Mouse (Mus musculus) cerebellum, postnatal 10 days (tissue): ENCODE measurements around the gene Thap8.

Experiments used
- DNase-seq, 2 experiments: peaks; one replicate each; pipeline ENCODE4 v3.0.0; 2021; ENCODE audit warnings: mixed read lengths in 2 of 2

The Thap8 gene

DNA sequence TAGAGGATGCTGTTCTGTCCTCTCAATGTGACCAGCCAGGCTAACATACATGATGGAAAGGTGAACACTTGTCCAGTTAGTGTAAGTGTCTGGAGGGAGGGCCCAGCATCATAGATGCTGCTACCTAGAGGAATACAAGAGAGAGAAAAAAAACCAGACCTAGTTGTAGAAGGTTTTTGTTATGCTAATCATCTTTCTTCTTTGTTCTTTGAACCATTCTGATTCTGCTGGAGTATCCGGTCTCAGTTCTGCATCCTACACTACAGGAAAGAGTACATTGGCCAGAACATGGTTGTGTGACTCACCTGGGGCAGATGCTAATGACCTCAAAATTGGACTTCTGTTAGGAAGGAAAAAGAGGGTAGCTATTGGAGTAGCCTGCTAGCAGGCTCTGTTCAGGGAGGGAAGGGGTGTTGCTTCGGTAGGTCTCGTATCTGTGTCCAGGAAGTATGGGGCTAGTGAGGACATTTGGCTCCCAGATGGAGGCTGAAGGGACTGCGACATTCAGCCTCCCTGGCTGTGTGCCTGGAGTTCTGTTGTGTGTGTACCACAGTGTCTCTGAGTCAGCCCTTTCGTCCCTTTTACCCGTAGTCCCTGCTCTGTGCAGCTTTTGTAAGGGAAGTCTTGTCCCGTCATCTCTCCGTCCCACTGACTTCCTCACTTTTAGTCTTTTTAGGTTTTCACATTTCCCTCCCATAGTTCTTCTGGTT, 7.0 kb downstream of the Thap8 start:
- DNase-seq, result peak; percentile 84 to 85

DNA sequence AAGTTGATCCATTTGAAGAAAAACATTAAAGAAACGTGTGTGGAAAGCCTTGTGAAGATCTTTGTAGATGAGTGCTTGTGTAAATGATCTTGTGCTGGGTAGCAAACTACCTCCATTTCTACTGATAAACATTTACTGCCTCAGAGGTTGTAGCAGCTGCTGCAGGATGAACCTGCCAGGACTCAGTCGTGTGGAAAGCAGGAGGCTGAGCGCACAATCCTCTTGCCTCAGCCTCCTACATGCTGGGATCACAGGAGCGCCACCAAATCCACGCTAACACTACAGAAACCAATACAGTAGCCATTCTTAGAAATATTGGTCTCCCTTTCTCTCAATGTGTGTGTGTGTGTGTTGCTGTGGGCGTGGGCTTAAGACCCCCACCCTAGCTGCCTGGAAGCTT, 8.2 kb downstream of the Thap8 start:
- peak; percentile 43 to 52 for DNase-seq

DNA sequence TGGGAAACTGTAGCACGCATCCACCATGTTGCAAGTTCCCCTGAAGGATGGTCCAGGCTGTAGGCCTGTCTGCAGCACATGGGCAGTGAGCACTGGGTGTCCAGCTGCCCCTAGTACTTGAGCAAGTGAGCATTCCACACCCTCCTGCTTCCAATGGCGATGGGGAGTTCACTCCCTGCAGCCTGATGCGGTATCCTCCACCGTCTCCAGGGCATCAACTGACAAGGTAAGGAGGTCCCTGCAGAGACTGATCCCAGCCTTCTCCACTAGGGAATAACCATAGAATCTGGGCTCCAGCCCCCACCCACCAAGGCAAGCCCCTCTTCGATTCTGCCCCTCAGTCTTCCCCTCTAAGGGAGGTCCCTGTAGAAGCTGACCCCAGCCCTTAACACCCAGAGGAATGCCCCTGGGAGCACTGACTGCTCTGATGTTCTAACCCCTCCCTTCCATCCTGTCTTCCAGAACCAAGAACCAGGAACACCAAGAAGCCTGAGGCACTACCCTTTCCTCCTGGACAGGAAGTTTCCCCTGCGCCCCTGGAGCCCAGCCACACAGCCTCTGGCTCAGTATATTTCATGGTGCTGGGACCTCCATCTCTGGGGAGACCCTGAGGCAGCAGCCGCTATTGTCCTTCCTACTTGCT, 9.3 kb downstream of the Thap8 start:
- peak in 1 of 2 experiments; percentile 25 for DNase-seq

DNA sequence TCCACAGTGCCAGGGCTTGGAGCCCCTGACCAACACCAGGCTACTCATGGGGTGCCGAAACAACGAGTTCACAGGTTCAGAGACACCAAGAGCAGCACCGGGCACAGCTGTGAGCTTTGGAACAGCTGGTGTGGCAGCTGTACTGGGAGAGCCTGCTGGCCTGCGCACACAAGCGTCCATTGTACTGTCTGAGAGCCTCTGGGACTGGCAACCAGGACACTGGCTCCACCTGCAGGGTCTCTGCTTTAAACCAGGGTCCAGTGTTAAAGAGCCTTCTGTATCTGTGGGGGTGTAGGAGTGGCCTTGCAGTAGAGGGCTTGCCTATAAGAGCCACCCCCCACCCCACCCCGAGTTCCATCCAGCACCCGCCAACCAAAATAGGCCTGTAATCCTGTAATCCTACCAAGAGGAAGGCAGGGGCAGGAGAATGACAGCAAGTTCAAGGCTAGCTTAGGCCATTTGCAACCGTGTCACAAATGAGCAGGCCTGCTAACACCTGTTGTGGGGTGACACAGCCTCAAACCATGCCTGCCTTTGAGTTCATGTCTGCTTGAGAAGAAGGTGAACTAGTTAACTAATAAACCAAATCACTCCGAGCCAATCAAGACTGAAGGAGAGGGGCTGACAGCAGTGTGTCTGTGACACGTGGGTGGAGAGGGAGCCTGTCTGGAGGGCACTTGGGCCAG, 10.0 kb downstream of the Thap8 start:
- peak; percentile 33 to 51 for DNase-seq

DNA sequence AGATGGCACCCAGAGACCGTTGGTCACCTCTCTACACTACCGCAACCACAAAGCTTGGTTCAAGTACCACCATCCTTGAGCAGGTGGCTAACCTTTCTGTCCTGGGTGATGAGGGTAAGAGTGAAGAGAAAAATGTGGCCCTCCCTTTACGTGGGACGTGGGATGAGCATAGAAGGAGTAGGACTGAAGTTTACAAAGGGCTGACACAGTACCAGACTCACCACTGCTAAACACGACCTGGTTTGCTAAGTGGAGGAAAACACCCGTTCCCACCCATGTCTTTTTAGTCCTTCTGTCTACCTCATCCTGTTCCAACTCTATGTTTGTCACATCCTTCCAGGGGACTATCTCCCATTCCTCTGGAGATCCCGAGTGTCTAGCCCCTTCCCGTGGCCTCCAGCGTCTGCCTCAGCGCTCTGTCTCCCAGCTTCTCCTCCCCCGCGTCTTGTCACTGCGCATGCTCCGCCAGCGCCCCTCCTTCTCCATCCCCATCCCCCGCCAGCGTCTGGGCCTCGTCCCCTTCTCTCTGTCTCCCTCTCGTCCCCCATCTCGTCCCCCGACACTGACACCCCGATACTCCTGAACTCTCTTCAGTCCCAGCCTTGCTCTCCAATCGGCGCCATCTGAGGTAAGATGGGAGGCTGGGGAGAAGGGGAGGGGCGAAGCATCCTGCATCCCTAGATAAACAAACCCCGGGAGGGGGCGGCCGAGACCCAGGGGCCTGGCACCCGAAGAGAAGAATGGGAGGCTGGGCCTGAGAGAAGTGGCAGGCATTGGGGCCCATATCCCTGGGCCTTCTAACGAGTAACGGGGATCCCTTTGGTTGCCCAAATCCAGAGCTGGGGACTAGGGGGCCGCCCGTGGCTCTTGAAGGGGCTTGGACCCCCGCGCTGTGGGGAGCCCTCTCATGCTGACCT, 11.6 kb downstream of the Thap8 start, which contains the start of gene Clip3:
Clip3 (plus strand) TSS at position 514 of the 917 bp plus-strand sequence.
- peak; percentile 94 to 96 for DNase-seq

DNA sequence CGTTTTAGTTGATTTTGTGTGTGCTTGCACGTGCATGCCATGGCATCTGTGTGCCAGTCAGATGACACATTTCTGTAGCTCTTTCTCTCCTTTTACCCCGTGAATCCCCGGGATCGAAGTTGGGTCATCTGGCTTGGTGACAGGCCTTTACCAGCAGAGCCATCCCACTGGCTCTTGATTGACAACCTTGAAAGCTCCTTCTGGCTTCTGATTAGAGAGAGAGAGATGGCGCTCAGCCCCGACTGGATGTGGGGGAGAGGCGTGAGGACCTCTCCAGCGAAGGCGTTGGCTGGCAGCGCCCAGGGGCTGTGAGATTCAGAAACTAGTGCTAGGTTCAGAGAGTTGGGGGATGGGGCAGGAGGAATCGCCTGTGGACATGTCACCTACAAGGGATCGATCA, 13.9 kb downstream of the Thap8 start:
- DNase-seq, result peak; percentile 70 to 73

DNA sequence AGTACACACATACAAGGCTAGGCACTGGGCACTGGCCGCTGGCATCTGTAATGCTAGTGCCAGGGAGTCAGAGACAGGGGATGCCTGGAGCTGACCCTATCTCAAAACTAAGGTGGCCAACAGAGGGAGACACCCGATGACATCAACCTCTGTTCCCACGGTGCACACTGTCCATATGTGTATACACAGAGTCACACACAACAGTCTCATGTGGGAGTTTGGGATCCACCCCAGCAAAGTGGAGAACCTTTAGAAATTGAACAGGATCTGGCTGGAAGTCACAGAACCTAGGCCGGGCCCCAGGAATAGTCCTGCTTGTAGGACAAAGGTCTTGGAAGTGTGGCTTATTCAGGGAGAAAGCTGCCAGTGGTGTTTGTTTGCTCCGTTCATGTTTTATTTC, 14.4 kb downstream of the Thap8 start:
- peak in 1 of 2 experiments; percentile 40 for DNase-seq

DNA sequence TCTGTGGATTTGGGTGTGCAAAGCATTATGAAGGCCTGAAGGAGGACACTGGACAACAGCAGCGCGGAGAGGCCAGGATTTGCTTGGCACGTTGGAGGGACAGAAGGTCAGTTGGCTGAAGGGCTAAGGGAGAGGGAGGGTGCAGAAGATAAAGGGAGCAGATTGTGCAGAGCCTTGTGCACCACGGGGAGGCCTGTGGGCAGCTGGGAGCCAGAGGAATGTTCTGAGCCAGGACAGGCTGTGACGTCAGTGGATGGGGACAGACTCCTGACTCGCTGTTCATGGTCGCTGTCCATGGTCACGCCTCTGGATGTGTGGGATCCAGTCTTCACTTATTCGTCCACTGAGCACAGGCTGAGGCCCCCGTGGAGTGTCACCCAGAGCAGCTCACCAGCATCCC, 15.2 kb downstream of the Thap8 start:
- DNase-seq, result peak; percentile 93 to 95

DNA sequence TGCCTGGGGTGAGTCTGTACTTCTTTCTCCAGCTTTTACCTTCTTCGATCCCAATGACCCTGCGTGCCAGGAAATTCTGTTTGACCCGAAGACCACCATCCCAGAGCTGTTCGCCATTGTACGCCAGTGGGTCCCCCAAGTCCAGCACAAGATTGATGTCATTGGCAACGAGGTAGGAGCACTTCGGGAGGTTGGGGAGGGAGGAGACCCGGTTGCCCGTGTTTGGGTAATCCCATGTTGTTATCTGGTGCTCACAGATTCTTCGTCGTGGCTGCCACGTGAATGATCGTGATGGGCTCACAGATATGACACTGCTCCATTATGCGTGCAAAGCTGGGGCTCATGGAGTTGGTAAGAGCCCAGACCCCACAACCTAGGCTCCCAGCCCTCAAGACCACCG, 16.9 kb downstream of the Thap8 start:
- peak in 1 of 2 experiments; percentile 14 for DNase-seq

DNA sequence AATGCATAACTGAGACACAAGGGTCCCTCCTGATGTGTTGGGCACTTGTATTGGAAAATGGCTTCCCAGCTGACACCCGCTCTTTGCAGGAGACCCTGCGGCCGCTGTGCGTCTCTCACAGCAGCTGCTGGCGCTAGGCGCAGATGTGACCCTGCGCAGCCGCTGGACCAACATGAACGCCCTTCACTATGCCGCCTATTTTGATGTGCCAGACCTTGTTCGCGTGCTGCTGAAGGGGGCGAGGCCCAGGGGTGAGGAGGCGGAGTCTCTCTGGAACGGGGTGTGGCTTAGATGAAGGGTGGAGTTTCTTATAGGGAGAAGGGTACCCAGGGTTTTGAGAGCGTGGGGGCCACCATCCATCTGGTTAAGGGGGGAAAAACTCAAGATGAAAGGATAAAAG, 17.4 kb downstream of the Thap8 start:
- DNase-seq, result peak in 1 of 2 experiments; percentile 38

DNA sequence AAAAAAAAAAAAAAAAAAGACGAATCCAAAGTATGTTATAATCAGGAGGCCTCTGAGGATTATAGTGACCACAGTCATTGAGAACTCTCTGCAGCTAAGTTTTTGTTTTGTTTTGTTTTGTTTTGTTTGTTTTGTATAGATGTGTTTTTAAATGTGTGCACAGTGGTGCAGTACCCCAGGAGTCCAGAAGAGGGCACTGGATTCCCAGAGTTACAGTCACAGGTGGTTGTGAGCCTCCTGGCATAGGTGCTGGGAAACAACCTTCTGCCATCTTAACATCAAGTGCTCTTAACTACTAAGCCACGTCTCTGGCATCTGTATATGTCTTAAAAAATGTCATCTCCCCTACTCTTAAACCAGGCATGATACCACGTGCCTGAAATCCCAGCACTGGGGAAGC, 21.0 kb downstream of the Thap8 start:
- DNase-seq, result peak; percentile 68 to 81

DNA sequence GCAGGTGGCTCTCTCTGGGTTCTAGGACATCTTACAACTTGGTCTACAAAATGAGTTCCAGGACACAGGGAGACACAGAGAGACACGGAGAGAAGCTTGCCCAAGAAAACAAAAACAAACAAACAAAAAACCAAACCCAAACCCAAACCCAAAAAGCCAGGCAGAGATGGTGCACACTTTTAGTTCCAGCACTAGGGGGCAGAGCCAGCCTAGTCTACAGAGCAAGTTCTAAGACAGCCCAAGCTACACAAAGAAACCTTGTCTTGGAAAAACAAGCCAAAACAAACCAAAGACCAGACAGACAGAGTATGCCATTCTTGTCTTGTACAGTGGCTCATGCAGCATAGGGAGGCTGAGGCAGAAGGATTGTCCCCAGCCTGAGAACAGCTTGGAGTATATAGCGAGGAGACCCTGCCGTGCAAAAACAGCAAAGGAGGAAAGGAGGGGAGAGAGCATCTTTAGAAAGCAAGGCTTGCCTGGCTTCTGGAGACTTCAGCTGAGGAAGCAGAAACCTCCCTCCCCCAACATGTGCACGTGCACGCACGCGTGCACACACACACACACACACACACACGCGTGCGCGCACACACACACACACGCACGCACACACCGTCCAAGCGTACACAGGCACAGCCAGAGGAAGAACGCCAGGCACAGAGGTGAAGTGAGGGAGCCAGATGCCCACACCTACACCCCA, 26.3 kb downstream of the Thap8 start:
- peak in 1 of 2 experiments; percentile 38 for DNase-seq

DNA sequence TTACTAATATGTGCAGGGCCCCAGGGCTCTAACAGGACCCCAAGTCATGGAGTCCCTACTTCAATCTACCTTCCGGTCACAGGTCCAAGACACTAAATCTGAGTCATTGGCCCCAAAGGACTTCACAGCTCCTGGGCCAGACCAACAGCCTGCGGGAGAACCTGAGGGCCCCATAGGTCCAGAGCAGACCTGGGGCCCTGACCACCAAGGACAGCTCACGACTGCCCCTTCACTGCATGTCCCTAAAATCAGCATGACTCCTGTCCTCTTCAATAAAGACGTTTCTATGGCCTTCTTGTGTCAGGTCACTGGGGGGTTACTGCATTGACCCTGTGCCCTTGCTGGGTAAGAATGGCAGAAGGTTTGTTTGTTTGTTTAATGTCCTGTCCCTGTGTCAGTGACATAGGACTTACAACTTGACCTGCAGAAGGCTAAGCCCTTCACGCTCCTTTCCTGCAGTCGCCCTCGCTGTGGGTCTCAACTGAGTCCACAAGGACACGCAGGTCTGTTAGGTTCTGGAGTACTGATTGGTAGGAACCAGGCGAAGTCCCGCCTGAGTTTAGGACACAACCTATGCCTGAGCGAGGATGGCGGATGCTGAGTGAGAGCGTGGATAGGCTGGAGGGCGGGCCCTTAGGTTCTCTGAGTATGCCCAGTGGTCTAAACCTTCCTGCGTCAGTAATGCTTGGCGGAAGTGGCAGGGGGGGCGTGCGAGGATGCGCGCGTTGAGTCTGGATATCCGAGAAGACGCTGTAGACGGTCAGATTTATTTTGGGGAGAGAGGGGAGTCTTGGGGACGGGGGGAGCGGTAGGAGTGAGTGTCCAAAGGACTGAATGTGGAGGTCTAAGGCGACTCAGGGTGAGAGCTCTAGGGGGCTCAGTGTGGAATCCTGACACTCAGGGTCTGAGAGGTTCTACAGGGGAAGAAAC, 28.4 kb downstream of the Thap8 start, which contains the start of gene Alkbh6:
Alkbh6 (plus strand) TSS at position 642 of the 930 bp plus-strand sequence.
- peak; percentile 94 to 96 for DNase-seq

DNA sequence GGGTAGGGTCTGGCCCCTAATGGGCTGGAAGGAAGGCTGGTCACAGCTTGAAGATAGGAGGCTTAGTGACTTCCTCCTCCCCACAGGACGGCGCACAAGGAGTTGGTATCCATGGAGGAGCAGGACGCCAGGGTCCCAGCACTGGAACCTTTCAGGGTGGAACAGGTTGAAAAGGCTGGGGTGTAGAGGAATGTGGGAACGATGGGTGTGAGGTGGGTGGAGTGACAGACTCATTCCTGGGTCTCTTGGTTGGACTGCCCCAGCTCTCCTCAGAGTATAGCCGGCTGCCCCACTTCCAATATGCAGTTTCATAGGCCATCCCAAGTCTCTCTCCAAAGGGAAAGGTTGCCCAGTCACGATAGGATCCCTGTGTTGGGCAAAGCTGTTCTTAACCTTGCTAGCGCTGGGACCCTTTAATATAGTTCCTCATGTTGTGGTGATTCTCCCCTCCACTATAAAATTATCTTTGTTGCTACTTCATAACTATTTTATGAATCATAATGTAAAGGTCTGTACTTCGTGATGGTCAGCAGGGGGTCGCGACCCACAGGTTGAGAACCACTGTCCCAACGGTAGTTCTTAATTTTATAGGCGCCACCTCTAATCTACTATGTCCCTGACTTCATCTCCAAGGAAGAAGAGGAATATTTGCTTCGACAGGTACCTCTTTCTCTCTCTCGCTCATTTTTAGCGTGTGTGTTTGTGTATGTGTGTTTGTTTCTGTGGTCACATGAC, 29.7 kb downstream of the Thap8 start:
- no peak for DNase-seq

DNA sequence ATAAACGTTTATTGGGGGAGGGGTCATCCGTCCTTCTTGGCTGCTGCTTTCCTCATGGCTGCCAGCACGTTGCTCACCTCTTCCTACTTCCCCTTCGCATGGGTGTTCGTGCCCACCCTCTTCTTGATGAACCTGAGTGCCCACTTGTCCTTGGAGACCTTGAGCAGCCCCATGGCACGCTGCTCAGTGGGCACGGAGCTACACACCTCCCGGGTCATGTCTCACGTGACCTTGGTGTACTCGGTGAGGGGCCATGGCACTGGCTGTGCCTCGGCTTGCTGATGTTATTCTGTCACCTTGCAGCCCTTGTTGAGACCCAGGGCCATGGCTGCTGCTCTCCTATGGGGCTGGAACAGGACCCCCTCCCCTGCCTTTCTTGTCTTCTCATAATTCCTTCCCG, 30.2 kb downstream of the Thap8 start:
- DNase-seq, result no peak

DNA sequence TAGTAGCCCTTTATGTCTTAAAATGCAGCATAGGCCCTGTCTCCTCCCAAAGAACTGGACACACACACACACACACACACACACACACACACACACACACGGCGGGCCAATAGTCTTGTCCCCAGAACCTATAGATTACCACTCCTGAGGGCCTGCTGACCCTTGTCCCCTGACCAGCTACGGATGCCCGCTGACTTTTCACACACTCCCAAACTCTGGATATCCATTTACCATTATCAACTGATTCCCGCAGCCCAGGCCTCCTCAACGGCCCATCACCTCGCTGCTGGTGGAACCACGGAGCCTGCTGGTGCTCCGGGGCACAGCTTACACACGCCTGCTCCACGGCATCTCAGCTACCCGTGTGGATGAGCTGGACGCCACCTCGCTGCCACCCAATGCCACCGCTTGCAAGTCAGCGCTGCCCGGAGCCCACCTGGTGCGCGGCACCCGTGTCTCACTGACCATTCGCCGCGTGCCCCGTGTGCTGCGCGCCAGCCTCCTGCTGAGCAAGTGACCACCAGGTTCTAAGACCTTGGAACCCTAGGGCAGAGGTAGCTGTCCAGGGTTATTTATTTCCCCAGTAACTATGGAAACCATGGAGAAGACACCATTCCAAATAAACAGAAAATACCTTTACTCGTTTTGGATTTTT, 33.9 kb downstream of the Thap8 start:
- peak in 1 of 2 experiments; percentile 41 for DNase-seq

DNA sequence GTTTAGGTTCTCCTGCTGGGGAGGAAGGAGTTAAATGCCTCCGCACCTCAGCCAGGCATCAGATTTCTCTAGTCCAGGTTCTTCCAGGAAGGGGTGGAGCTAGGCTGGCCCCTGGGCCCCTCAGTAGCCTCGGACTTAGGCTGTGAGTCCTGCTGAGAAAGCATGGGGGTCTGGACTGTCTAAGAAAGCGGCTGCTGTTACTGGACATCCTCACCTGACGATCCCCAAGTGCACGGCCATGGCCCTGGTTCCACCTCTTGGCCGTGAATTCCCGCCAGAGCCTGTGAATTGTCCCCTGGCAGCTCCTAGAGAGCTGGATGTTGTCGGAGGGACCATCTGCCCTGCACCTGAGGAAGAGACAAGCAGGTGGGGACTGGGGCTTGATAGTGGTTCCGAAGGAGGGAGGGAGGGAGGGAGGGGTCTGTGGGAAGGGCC, 34.8 kb downstream of the Thap8 start, which contains the start of gene Syne4:
Syne4 (plus strand) TSS at position 87 of the 435 bp plus-strand sequence.
- DNase-seq, result peak; percentile 47 to 48

DNA sequence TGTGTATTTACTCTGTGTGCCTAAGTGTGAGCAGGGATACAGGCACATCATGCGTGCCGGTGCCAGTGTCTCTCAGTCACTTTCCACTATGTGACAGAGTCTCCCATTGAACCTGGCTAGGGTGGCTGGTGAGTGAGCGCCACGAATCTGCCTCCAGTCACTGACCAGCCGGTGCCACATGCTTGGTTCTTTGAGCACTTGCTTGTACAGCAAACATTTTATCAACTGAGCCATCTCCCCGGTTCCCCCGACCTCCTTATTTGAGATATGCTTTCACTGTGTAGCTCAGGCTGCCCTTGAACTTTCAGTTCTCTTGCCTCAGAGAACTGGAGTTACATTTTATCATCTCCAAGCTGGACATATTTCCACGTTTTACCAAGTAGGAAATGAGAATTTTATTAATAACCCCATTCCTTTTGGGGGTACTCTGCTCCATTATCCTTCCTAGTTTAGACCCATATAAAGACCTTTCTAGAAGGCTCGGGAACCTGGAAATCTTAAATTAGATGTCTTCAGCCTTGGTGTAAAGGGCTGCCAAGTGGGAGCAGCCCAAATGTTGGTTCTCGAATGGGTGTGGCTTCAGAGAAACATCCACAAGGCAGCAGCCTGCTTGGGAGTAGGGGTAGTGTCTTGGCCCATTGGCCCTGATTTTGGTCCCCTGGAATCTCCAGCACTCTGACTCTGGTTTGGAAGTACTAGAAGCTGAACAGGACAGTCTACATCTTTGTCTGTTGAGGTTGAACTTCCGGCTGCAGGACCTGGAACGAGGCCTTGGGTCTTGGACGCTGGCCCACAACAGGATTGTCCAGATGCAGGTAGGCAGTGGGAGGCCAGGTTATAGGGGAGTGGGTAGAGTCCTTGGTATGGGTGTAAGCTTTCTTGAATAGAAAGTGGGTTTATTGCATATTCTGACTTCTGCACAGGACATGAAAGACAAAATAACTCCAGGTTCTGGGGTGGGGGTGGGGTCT, 36.0 kb downstream of the Thap8 start:
- peak in 1 of 2 experiments; percentile 32 for DNase-seq
